ENCODE assay signal across 8 mouse cellular contexts in genomic region chr11:75348890-75349261, GRCm38 (mm10). TPM values are rescaled to one million over a fixed set of nuclear protein-coding genes. Genes with fewer than 3 reads are reported as not detected.
DNase-seq lines count a peak whose midpoint lies in the region; ATAC-seq and TF ChIP-seq lines count a peak whose summit lies in the region.

No protein-coding gene starts in this region.

- peak overlapping the region; percentile 55; the same call in 1 of the 2 replicates for H3K27ac ChIP-seq in embryonic facial prominence, embryonic 14.5 days (replicated peaks; ENCODE audit: low read depth, low read length)
- peak overlapping the region; percentile 73 for H3K27ac ChIP-seq in intestine, embryonic 15.5 days
- peak overlapping the region; percentile 63; the same call in 1 of the 2 replicates for H3K27ac ChIP-seq in neural tube, embryonic 13.5 days (replicated peaks)

- TF ChIP-seq POLR2A in lung, adult 2 months (IDR thresholded peaks at IDR 0.05; ENCODE audit: borderline replicate concordance, extremely low read depth, low read depth, low read length): no peak

- no peak for ATAC-seq in embryonic facial prominence, embryonic 14.5 days (ENCODE audit: low read depth)
- ATAC-seq in intestine, embryonic 15.5 days: no peak
- no peak for ATAC-seq in neural tube, embryonic 13.5 days (ENCODE audit: low read depth)

- peaks cover 8% of the 10 kb centered on the region; the same call in 1 of the 2 replicates for H3K36me3 ChIP-seq in embryonic facial prominence, embryonic 14.5 days (ENCODE audit: control insufficient read depth, insufficient read depth, low read length)
- H3K36me3 ChIP-seq in intestine, embryonic 15.5 days: no peaks in the 10 kb centered on the region
- H3K36me3 ChIP-seq in neural tube, embryonic 13.5 days: no peaks in the 10 kb centered on the region

- H3K4me1 ChIP-seq in lung, adult 2 months (ENCODE audit: control insufficient read depth, insufficient read depth, low read length): peaks cover 3% of the 10 kb centered on the region; the same call in 1 of the 2 replicates
- H3K4me1 ChIP-seq in embryonic facial prominence, embryonic 14.5 days (ENCODE audit: control insufficient read depth, insufficient read depth, low read length): peaks cover 17% of the 10 kb centered on the region; the same call in 1 of the 2 replicates
- H3K4me1 ChIP-seq in intestine, embryonic 15.5 days (replicated peaks): peaks cover 18% of the 10 kb centered on the region; the same call in 1 of the 2 replicates
- H3K4me1 ChIP-seq in neural tube, embryonic 13.5 days (replicated peaks): peaks cover 22% of the 10 kb centered on the region

- H3K27me3 ChIP-seq in embryonic facial prominence, embryonic 14.5 days (replicated peaks; ENCODE audit: control insufficient read depth, insufficient read depth, low read length): no peaks in the 10 kb centered on the region
- no peaks in the 10 kb centered on the region for H3K27me3 ChIP-seq in intestine, embryonic 15.5 days (replicated peaks)
- no peaks in the 10 kb centered on the region for H3K27me3 ChIP-seq in neural tube, embryonic 13.5 days

- peak overlapping the region; percentile 85 for H3K4me3 ChIP-seq in lung, adult 2 months (replicated peaks; ENCODE audit: extremely low read depth, low read depth, low read length)
- peak overlapping the region; percentile 87 for H3K4me3 ChIP-seq in embryonic facial prominence, embryonic 14.5 days (ENCODE audit: low read depth, low read length)
- peak overlapping the region; percentile 86 for H3K4me3 ChIP-seq in intestine, embryonic 15.5 days (replicated peaks)
- peak overlapping the region; percentile 80 for H3K4me3 ChIP-seq in neural tube, embryonic 13.5 days

- no peaks in the 10 kb centered on the region for H3K9me3 ChIP-seq in embryonic facial prominence, embryonic 14.5 days (ENCODE audit: control insufficient read depth, low read length)
- no peaks in the 10 kb centered on the region for H3K9me3 ChIP-seq in intestine, embryonic 15.5 days
- no peaks in the 10 kb centered on the region for H3K9me3 ChIP-seq in neural tube, embryonic 13.5 days

- H3K9ac ChIP-seq in embryonic facial prominence, embryonic 14.5 days (ENCODE audit: low read depth, low read length): peak overlapping the region; percentile 84
- peak overlapping the region; percentile 61 for H3K9ac ChIP-seq in intestine, embryonic 15.5 days
- peak overlapping the region; percentile 81 for H3K9ac ChIP-seq in neural tube, embryonic 13.5 days

- peak overlapping the region; percentile 86 for H3K4me2 ChIP-seq in embryonic facial prominence, embryonic 14.5 days (ENCODE audit: low read depth, low read length)
- H3K4me2 ChIP-seq in intestine, embryonic 15.5 days (replicated peaks): peak overlapping the region; percentile 84
- peak overlapping the region; percentile 92 for H3K4me2 ChIP-seq in neural tube, embryonic 13.5 days

- no peak for DNase-seq in lung, adult 2 months
- no peak for DNase-seq in lung, postnatal 10 days
- DNase-seq in embryonic facial prominence, embryonic 14.5 days (ENCODE audit: low spot score): no peak
- no peak for DNase-seq in frontal cortex, postnatal 14 days (ENCODE audit: low spot score in 2 of 2)
- DNase-seq in left cerebral cortex, adult 18-20 months (ENCODE audit: low spot score in 2 of 2): no peak
- no peak for DNase-seq in adrenal gland, postnatal 36 days

- no peak for TF ChIP-seq CTCF in lung, adult 2 months (IDR thresholded peaks at IDR 0.05; ENCODE audit: insufficient read depth, low read length)

- 36% methylated on average over 10 of the region's 10 CpGs for WGBS in lung, adult 2 months
- 42% methylated on average over 10 of the region's 10 CpGs for WGBS in embryonic facial prominence, embryonic 14.5 days
- 40% methylated on average over 10 of the region's 10 CpGs for WGBS in intestine, embryonic 15.5 days
- WGBS in neural tube, embryonic 13.5 days: 55% methylated on average over 10 of the region's 10 CpGs

RNA-seq across cellular contexts. Expression of gene Smyd4, which starts 0.6 kb away (rescaled TPM):
- 3.6 and 5.2 TPM in 2 replicates for polyA plus RNA-seq in lung, adult 2 months (2012; rRNA removed)
- polyA plus RNA-seq in embryonic facial prominence, embryonic 14.5 days (2014; fragmentation: Nextera tagmentation; extraction: Ambion mirVana): 7.8 and 10.2 TPM in 2 replicates
- polyA plus RNA-seq in intestine, embryonic 15.5 days (2015; fragmentation: Nextera tagmentation; extraction: Ambion mirVana): 9.2 and 9.3 TPM in 2 replicates
- polyA plus RNA-seq in neural tube, embryonic 13.5 days (2015; fragmentation: Nextera tagmentation; extraction: Ambion mirVana): 12.8 and 16.0 TPM in 2 replicates
- 10 to 100 TPM; 13.7 to 17.5 TPM for total RNA-seq in left cerebral cortex, adult 18-20 months (2021)
- total RNA-seq in adrenal gland, postnatal 36 days (2021): 10 to 100 TPM in 1 of 2 experiments, 1 to 10 TPM in 1; 9.9 to 10.9 TPM

RNA-seq across cellular contexts. Expression of gene Rpa1, which starts 0.8 kb away (rescaled TPM):
- polyA plus RNA-seq in lung, adult 2 months (2012; rRNA removed): 15.9 and 17.1 TPM in 2 replicates
- polyA plus RNA-seq in embryonic facial prominence, embryonic 14.5 days (2014; fragmentation: Nextera tagmentation; extraction: Ambion mirVana): 85.0 and 85.8 TPM in 2 replicates
- 86.2 and 100 TPM in 2 replicates for polyA plus RNA-seq in intestine, embryonic 15.5 days (2015; fragmentation: Nextera tagmentation; extraction: Ambion mirVana)
- 50.5 and 51.1 TPM in 2 replicates for polyA plus RNA-seq in neural tube, embryonic 13.5 days (2015; fragmentation: Nextera tagmentation; extraction: Ambion mirVana)
- 10 to 100 TPM; 47.2 to 49.9 TPM for total RNA-seq in left cerebral cortex, adult 18-20 months (2021)
- total RNA-seq in adrenal gland, postnatal 36 days (2021): 10 to 100 TPM; 51.3 to 56.1 TPM
